ENCODE assay signal across 21 mouse cellular contexts in genomic region chr5:73955691-73956090, GRCm38 (mm10).
"Had no signal": no experiment of that assay in that cellular context is flagged by ENCODE, and none has a peak within 500 bp of the region (broad histone marks: within the 10 kb centered on the region; RNA-seq: fewer than 3 reads in every experiment).

No protein-coding gene starts in this region.

- H3K27me3 ChIP-seq: heart, embryonic 12.5 days; hindbrain, embryonic 12.5 days; intestine, embryonic 15.5 days; limb, embryonic 12.5 days had no signal

- H3K27ac ChIP-seq: gastrocnemius, adult 2 months; heart, embryonic 10.5 days; hindbrain, embryonic 10.5 days; hindbrain, embryonic 12.5 days; hindbrain, embryonic 14.5 days; intestine, embryonic 15.5 days; layer of hippocampus, adult 2 months; limb, embryonic 10.5 days; limb, embryonic 12.5 days had no signal

- H3K4me3 ChIP-seq: gastrocnemius, adult 2 months; heart, embryonic 10.5 days; heart, embryonic 12.5 days; hindbrain, embryonic 10.5 days; hindbrain, embryonic 12.5 days; intestine, embryonic 15.5 days; layer of hippocampus, adult 2 months; limb, embryonic 10.5 days; limb, embryonic 12.5 days had no signal

- H3K9me3 ChIP-seq: heart, embryonic 10.5 days; heart, embryonic 12.5 days; hindbrain, embryonic 10.5 days; hindbrain, embryonic 12.5 days; intestine, embryonic 15.5 days; limb, embryonic 10.5 days; limb, embryonic 12.5 days had no signal

- DNase-seq: gastrocnemius, adult 2 months; gastrocnemius, postnatal 10 days; gastrocnemius, postnatal 25 days; heart, adult 18-20 months; heart, postnatal 10 days; heart, postnatal 4 days; kidney, adult 18-20 months; kidney, adult 8-10 months; kidney, postnatal 10 days; kidney, postnatal 25 days; kidney, postnatal 4 days; liver had no signal

- H3K36me3 ChIP-seq: heart, embryonic 10.5 days; heart, embryonic 12.5 days; hindbrain, embryonic 10.5 days; hindbrain, embryonic 12.5 days; intestine, embryonic 15.5 days; limb, embryonic 10.5 days; limb, embryonic 12.5 days had no signal

- H3K4me1 ChIP-seq: heart, embryonic 10.5 days; heart, embryonic 12.5 days; intestine, embryonic 15.5 days had no signal
